Mouse (Mus musculus): Measurements from ENCODE around the gene Tulp2. TPM values are rescaled to one million over a fixed set of nuclear protein-coding genes. Genes with fewer than 3 reads are reported as not detected.
"Not testable (repeated sequence)": the region's sequence is repeated elsewhere in the genome, so short reads cannot be mapped to it uniquely, and the experiment has no call there.

The Tulp2 gene
- polyA plus RNA-seq, 1 experiment from 2014 or later = 0.41 TPM

- Histone ChIP-seq H3K9me3 (no peaks in the 10 kb centered on the region), H3K36me3 (peaks cover 54% of the 10 kb centered on the region), H3K27me3 (replicated peaks) (no peaks in the 10 kb centered on the region), H3K27ac (no peak overlapping the region), H3K9ac (no peak overlapping the region), H3K4me3 (no peak overlapping the region), H3K4me1 (peaks cover 10% of the 10 kb centered on the region), H3K4me2 (replicated peaks) (no peak overlapping the region)
- no peak for ATAC-seq (ENCODE audit: low FRiP score, low read depth)
- WGBS = 96% methylated on average over 5 of the region's 5 CpGs
Observed at GRCm38 (mm10) chr7:45492951-45493350, 11.3 kb downstream of the Tulp2 start.

GRCm38 (mm10) chr7:45494548-45494947 lies 12.9 kb downstream of the Tulp2 start:
- Histone ChIP-seq H3K4me1 (peaks cover 10% of the 10 kb centered on the region), H3K27me3 (replicated peaks) (no peaks in the 10 kb centered on the region), H3K27ac (no peak overlapping the region), H3K4me2 (replicated peaks) (no peak overlapping the region), H3K9me3 (no peaks in the 10 kb centered on the region), H3K36me3 (peaks cover 70% of the 10 kb centered on the region), H3K4me3 (no peak overlapping the region), H3K9ac (no peak overlapping the region)
- WGBS = 85% methylated on average over 9 of the region's 9 CpGs
- no peak for ATAC-seq (ENCODE audit: low FRiP score, low read depth)

- WGBS = 96% methylated on average over 6 of the region's 6 CpGs
- H3K4me2 ChIP-seq (replicated peaks) = no peak overlapping the region
- no peaks in the 10 kb centered on the region for H3K27me3 ChIP-seq (replicated peaks)
Observed at GRCm38 (mm10) chr7:45498427-45498826, 16.8 kb downstream of the Tulp2 start.

GRCm38 (mm10) chr7:45507583-45507982 lies 25.9 kb downstream of the Tulp2 start:
- no peak overlapping the region for H3K9ac ChIP-seq
- no peak overlapping the region for H3K4me3 ChIP-seq
- H3K27ac ChIP-seq = no peak overlapping the region
- no peaks in the 10 kb centered on the region for H3K9me3 ChIP-seq
- H3K4me2 ChIP-seq (replicated peaks) = no peak overlapping the region
- WGBS = 91% methylated on average over 6 of the region's 6 CpGs
- H3K4me1 ChIP-seq = peaks cover 10% of the 10 kb centered on the region
- no peaks in the 10 kb centered on the region for H3K27me3 ChIP-seq (replicated peaks)
- no peak for ATAC-seq (ENCODE audit: low FRiP score, low read depth)
- peaks cover 18% of the 10 kb centered on the region for H3K36me3 ChIP-seq

More at GRCm38 (mm10) chr7:45498427-45498826, 16.8 kb downstream of the Tulp2 start:
- no peak for ATAC-seq (ENCODE audit: low FRiP score, low read depth)
- no peak overlapping the region for H3K27ac ChIP-seq
- no peak overlapping the region for H3K4me3 ChIP-seq
- peaks cover 79% of the 10 kb centered on the region for H3K36me3 ChIP-seq
- no peaks in the 10 kb centered on the region for H3K4me1 ChIP-seq
- no peaks in the 10 kb centered on the region for H3K9me3 ChIP-seq
- no peak overlapping the region for H3K9ac ChIP-seq

GRCm38 (mm10) chr7:45508561-45508960 lies 26.9 kb downstream of the Tulp2 start:
- H3K27me3 ChIP-seq (replicated peaks) = no peaks in the 10 kb centered on the region
- peaks cover 10% of the 10 kb centered on the region for H3K4me1 ChIP-seq
- no peak overlapping the region for H3K27ac ChIP-seq
- no peaks in the 10 kb centered on the region for H3K9me3 ChIP-seq
- no peak overlapping the region for H3K4me3 ChIP-seq
- WGBS = 86% methylated on average over 6 of the region's 6 CpGs
- ATAC-seq (ENCODE audit: low FRiP score, low read depth) = no peak
- H3K9ac ChIP-seq = no peak overlapping the region
- H3K4me2 ChIP-seq (replicated peaks) = peak overlapping the region; percentile 77
- peaks cover 18% of the 10 kb centered on the region for H3K36me3 ChIP-seq

GRCm38 (mm10) chr7:45509181-45509882 lies 27.7 kb downstream of the Tulp2 start:
- no peak overlapping the region for H3K27ac ChIP-seq
- no peaks in the 10 kb centered on the region for H3K27me3 ChIP-seq (replicated peaks)
- H3K4me2 ChIP-seq (replicated peaks) = peak overlapping the region; percentile 77
- H3K9ac ChIP-seq = peak overlapping the region; percentile 77
- WGBS = 39% methylated on average over 19 of the region's 19 CpGs
- H3K36me3 ChIP-seq = peaks cover 18% of the 10 kb centered on the region
- ATAC-seq (ENCODE audit: low FRiP score, low read depth) = peak; percentile 38
- no peaks in the 10 kb centered on the region for H3K9me3 ChIP-seq
- peak overlapping the region; percentile 75 for H3K4me3 ChIP-seq
- H3K4me1 ChIP-seq = peaks cover 10% of the 10 kb centered on the region

- Histone ChIP-seq H3K27ac (peak within 1 kb of the TSS; percentile 51), H3K4me1 (peaks cover 10% of the 10 kb centered on the region), H3K9ac (peak within 1 kb of the TSS; percentile 77), H3K4me3 (peak within 1 kb of the TSS; percentile 75), H3K36me3 (peaks cover 18% of the 10 kb centered on the region), H3K9me3 (no peaks in the 10 kb centered on the region), H3K4me2 (replicated peaks) (peak within 1 kb of the TSS; percentile 77), H3K27me3 (replicated peaks) (no peaks in the 10 kb centered on the region)
- ATAC-seq (ENCODE audit: low FRiP score, low read depth) = peak; percentile 82
- WGBS = under 1% methylated on average over 44 of the region's 44 CpGs
Observed at GRCm38 (mm10) chr7:45509912-45510787, 28.5 kb downstream of the Tulp2 start, which contains the start of gene Nucb1. Gene Nucb1 (minus strand): TSS chr7:45510406.

- Histone ChIP-seq H3K27ac (no peak overlapping the region), H3K4me3 (no peak overlapping the region), H3K9ac (no peak overlapping the region), H3K9me3 (no peaks in the 10 kb centered on the region), H3K4me1 (peaks cover 5% of the 10 kb centered on the region), H3K36me3 (no peaks in the 10 kb centered on the region), H3K27me3 (replicated peaks) (no peaks in the 10 kb centered on the region), H3K4me2 (replicated peaks) (no peak overlapping the region)
- no peak for ATAC-seq (ENCODE audit: low FRiP score, low read depth)
- WGBS = 86% methylated on average over 7 of the region's 7 CpGs
Observed at GRCm38 (mm10) chr7:45514411-45514810, 32.7 kb downstream of the Tulp2 start.

GRCm38 (mm10) chr7:45515436-45515835 lies 33.8 kb downstream of the Tulp2 start:
- 31% methylated on average over 16 of the region's 16 CpGs for WGBS
- no peak overlapping the region for H3K4me3 ChIP-seq

GRCm38 (mm10) chr7:45516846-45517245 lies 35.2 kb downstream of the Tulp2 start:
- H3K4me1 ChIP-seq; H3K9ac ChIP-seq; H3K36me3 ChIP-seq; H3K27me3 ChIP-seq (replicated peaks); H3K27ac ChIP-seq; H3K4me3 ChIP-seq; H3K4me2 ChIP-seq (replicated peaks); ATAC-seq (ENCODE audit: low FRiP score, low read depth); H3K9me3 ChIP-seq: not testable (repeated sequence)
- WGBS = 73% methylated on average over 5 of the region's 5 CpGs

More at GRCm38 (mm10) chr7:45515436-45515835, 33.8 kb downstream of the Tulp2 start:
- Histone ChIP-seq H3K27me3 (replicated peaks) (no peaks in the 10 kb centered on the region), H3K27ac (no peak overlapping the region), H3K9me3 (no peaks in the 10 kb centered on the region), H3K4me2 (replicated peaks) (0 out of 2 replicates have a peak overlapping the region, but pooled peaks have one; percentile 3), H3K4me1 (0 out of 2 replicates have a peak, but pooled peaks cover 3% of the 10 kb centered on the region), H3K9ac (no peak overlapping the region), H3K36me3 (no peaks in the 10 kb centered on the region)
- no peak for ATAC-seq (ENCODE audit: low FRiP score, low read depth)

GRCm38 (mm10) chr7:45518618-45519017 lies 36.9 kb downstream of the Tulp2 start:
- Histone ChIP-seq H3K9me3 (no peaks in the 10 kb centered on the region), H3K4me3 (no peak overlapping the region), H3K9ac (no peak overlapping the region), H3K4me2 (replicated peaks) (no peak overlapping the region), H3K36me3 (no peaks in the 10 kb centered on the region), H3K27ac (no peak overlapping the region), H3K4me1 (0 out of 2 replicates have a peak, but pooled peaks cover 12% of the 10 kb centered on the region), H3K27me3 (replicated peaks) (no peaks in the 10 kb centered on the region)
- ATAC-seq (ENCODE audit: low FRiP score, low read depth) = no peak
- 94% methylated on average over 16 of the region's 16 CpGs for WGBS
